Mouse (Mus musculus) kidney, postnatal 4 days (tissue): ENCODE results near the gene Chrna4.
A peak's percentile ranks its signal among the peaks of the same experiment; 100 is the strongest.

Experiments
- DNase-seq, 2 experiments: peaks; one replicate each; pipeline ENCODE4 v3.0.0; 2021; ENCODE audit warnings: mixed read lengths in 2 of 2

Chrna4 gene

DNA sequence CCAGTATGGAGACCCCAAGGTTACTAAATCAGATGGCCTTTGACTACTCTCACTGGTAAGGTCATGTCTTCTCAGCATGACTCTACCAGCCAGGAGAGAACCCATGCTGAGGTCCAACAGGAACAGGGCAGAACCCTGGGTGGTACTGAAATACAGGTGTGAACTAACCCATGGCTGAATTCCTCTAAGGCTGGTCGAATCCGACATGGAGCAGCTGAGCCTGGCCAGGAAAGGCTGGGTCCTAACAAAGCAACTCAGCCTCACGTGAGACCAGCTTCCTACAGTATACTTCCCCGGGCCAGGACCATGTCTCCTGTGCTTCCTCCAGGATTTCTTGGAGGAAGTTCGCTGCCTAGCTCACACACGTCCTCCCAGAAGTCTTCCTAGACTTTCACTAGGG is 6.8 kb downstream of the Chrna4 start:
- no peak for DNase-seq

- no peak for DNase-seq
Observed at GRCm38 (mm10) chr2:181035186-181035585, 8.2 kb downstream of the Chrna4 start.

GRCm38 (mm10) chr2:181033310-181033709 is 10.0 kb downstream of the Chrna4 start:
- DNase-seq, result no peak

DNA sequence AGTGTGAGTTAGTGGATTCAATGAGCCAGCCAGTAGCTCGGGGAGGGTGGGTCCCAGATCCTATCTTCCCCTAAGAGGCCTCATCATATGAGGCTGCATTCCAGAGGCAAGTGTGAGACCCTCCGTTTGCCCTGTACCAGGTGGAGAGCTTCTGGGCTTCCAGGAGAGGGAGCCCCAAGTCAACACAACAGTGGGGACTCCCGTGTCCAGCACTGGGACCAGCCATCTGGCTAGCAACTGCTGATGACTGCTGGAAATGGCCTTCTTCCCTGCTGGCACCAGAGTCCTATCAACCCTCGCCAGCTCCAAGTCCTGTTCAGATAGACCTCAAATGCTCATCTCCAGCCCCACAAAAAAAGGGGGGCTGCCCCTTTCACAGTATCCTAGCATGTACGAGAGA is 10.9 kb downstream of the Chrna4 start:
- DNase-seq, result peak; percentile 39 to 52

DNA sequence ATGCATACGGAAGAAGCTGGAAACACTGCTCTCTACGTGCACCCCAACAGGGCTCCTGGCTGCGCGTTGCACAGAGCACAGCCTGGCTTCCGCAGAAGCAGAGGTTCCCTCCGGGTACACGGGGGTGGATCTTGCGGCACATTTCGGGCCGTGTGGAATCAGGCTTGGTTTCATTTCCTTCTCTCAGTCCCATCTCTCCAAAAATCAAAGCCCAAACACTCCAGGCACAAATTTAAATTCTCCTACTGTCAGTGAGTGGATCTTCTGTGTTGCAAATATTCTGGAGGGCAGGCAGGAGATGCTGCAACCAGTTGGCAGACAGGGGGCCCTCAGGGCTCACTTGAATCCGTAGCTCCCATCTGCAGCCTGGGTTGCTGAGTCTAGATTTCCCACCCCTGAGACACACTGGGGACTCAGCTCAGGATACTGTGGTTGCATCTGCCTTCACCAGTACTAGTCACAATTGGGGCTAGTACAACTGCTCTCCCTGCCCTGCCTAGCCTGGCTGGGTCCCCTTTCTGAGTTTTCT is 11.9 kb downstream of the Chrna4 start:
- no peak for DNase-seq

DNA sequence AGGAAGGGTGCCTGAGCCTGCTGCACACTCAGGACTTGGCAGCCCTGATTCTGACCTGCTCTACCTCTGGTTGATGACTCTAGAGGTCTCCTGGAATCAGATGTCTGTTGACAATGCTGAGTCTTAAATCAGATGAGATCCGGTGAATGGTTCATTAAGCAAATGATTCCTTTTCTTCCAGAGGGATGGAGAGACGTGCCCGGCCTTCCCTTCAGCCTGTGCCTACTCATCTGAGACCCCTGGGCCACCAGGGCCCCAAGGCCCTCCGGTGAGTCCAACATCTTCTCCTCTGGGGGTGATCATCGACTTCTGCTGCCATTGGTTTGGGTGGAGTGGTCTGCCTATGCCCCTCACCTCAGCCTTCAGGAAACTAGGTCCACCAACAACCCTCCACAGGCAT is 35.0 kb downstream of the Chrna4 start:
- DNase-seq, result no peak

DNA sequence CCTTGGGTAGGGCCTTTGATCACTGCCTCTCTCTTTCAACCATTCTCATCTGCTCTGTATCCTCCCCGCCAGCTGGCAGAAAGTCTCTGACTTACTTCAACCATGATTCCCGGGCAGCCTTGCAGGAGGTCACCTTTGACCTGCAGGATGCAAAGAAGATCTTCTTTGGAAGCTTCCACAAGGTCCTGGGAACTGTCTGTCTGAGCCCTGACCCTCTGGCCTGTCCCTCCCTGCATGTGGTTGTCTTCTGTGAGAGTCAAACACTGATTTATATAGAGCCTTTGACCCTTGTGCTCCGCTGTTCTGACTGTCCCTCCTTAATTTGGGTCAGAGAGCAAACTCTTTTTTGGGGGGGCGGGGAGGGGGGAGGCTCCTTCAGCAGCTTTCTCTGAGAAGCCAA is 36.3 kb downstream of the Chrna4 start:
- DNase-seq, result no peak

- no peak for DNase-seq
Observed at GRCm38 (mm10) chr2:180996905-180997304, 46.4 kb downstream of the Chrna4 start.

- DNase-seq, result peak; percentile 48 to 57
Observed at GRCm38 (mm10) chr2:180996436-180996835, 46.9 kb downstream of the Chrna4 start.

- DNase-seq, result no peak
Observed at GRCm38 (mm10) chr2:180995457-180995856, 47.9 kb downstream of the Chrna4 start.

DNA sequence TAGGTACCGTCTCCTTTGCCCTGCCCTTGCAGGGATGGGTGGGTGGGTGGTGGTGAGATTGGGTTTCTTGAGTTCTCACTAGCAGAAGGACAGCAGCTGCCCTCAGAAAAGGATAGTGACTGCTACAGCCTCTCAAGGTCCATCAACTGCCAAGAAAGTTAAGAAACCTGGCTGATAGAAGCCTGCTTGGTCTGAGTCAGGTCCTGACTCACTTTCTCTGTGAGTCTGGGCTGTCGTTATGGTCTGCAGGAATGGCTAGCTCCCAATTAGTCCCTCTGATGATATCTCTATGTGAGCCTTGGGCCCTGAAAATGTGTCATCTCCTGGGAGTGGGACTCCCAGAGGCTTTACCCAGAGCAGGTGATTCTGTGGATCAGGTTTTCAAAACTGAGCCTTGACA is 49.0 kb downstream of the Chrna4 start:
- no peak for DNase-seq

DNA sequence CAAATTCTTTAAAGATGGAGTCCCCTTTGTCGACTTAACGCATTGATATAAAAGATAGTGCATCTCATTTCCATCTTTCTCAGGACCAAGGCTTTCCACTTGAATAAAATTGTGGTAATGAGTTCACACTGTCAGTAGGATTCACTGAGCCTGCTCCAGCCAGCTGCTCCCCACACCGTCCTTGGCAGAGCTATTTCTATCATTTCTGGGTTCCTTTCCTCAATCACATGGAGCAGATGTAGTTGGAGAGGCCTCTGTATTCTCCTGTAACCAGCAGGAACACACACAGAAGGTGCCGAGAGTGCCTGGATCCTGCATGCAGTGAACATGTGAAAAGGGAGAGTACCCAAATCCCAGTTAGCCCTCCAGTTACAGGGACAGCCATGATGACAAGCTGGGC is 53.0 kb downstream of the Chrna4 start:
- DNase-seq, result no peak

GRCm38 (mm10) chr2:180988948-180989347 is 54.4 kb downstream of the Chrna4 start:
- no peak for DNase-seq

DNA sequence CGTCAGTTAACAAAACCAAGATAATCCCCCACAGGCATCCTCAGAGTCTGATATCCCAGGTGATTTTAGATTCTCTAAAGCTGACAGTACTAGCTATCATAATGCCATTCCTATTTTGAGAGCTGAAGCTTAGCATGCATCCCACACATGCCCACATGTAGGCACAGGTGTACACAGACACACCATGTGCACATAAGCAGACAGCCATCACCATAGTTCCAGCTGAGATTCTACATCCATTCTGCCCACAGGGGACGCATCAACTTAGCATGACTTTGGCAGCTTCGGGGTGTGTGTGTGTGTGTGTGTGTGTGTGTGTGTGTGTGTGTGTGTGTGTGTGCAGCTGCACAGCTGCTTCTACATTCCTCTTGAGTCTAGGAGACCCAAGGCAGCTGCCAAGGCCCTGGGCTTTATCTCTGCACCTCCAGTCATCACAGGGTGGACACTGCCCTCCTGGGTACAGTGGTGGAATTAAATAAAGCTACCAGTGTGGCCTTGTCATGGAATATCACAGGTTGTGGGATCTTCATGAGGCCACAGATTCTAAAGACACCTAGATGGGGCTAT is 54.9 kb downstream of the Chrna4 start:
- peak in 1 of 2 experiments; percentile 32 for DNase-seq

DNA sequence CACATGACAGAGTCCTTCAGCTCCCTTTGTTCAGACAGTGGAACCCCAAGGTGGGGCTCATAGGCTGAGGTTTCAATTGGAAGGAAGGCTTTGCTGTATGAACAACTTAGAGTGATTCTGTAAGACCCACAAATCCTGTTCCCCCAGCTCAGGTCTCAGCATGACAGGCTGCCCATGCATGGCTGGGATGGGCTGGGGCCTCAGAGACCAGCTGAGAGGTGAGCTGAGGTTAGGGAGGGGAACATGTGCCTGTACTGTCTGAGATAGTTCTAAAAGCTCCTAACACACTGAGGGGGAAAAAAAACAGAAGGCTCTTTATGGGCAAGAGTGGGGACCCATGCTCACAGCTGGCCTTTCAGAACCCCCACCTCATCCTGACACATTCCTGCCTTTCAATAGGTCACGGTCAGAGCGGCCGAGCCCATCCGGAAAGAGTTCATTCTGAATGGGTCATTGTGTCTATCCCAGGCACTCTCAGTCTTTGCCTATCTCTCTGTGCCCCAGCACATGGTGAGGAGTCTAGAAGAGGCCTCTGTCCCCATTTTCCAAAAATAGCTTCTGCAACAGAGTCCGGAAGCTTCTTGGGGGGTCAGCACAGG is 55.8 kb downstream of the Chrna4 start:
- DNase-seq, result no peak

DNA sequence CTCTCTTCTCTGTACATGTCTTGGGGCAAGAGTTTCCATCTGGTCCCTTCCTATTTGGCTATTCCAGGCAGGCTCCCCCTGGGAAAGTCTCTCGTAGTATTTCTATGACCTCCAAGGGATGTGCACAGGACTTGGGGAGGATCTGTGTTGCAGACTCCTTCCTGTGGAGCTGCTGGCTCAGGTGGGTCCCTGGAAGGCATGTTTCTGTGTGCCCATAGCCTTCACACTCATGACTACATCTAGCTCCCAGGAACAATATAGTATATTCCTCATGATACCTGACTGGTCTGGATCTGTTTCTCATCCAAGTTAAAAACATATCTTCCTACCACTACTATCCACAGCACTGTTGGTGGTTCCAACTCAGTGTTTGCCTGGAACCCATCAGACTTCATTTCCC is 56.3 kb downstream of the Chrna4 start:
- DNase-seq, result no peak

DNA sequence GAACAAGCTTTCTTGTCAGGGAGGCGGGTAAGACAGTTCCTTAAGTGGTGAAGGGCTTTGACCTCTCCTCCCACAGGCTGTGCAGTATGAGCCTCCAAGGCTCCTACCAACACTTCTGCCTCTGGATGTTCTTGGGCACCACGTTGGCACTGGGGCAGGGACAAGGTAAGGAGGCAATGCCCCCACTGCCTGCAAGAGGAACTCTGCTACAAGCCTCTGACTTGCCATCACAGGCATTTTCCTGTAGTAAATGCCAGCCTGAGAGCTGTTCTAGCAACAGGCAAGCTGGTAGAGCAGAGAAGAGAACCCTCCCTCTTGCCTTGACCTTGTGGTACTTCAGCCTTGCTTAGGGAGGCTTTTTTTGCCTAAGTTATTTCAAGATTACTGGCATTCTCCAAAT is 56.9 kb downstream of the Chrna4 start, which contains the start of gene Col20a1:
Col20a1 (plus strand) TSS at position 87 of the 400 bp plus-strand sequence.
- no peak for DNase-seq

GRCm38 (mm10) chr2:180985635-180986034 is 57.7 kb downstream of the Chrna4 start:
- no peak for DNase-seq

- DNase-seq, result no peak
Observed at GRCm38 (mm10) chr2:180981133-180981532, 62.2 kb downstream of the Chrna4 start.
